8 mouse cellular contexts compared by ENCODE assay signal in genomic region chr7:66058703-66059102, GRCm38 (mm10). TPM values are rescaled to one million over a fixed set of nuclear protein-coding genes. Genes with fewer than 3 reads are reported as not detected.
DNase-seq lines count a peak whose midpoint lies in the region; ATAC-seq and TF ChIP-seq lines count a peak whose summit lies in the region.

TSS of gene Snrpa1 (plus strand) at chr7:66059003.

- H3K4me1 ChIP-seq in cortical plate, adult 2 months (ENCODE audit: control insufficient read depth, insufficient read depth, low read length): peaks cover 1% of the 10 kb centered on the region; the same call in 1 of the 2 replicates
- peaks cover 11% of the 10 kb centered on the region; the same call in 1 of the 2 replicates for H3K4me1 ChIP-seq in heart, embryonic 11.5 days (ENCODE audit: control insufficient read depth, insufficient read depth, low read length)
- no peaks in the 10 kb centered on the region; the same call in 1 of the 2 replicates for H3K4me1 ChIP-seq in midbrain, postnatal 0 days (ENCODE audit: insufficient read depth, low read length)

- no peaks in the 10 kb centered on the region for H3K36me3 ChIP-seq in heart, embryonic 11.5 days (ENCODE audit: control insufficient read depth, insufficient read depth, low read length)
- H3K36me3 ChIP-seq in midbrain, postnatal 0 days (ENCODE audit: insufficient read depth, low read length): peaks cover 9% of the 10 kb centered on the region

- no peak for ATAC-seq in heart, embryonic 11.5 days (replicated peaks; ENCODE audit: insufficient number of reproducible peaks, low FRiP score, low TSS enrichment)
- no peak for ATAC-seq in midbrain, postnatal 0 days (ENCODE audit: low FRiP score)

- intact Hi-C loops in left cerebral cortex, adult 2 months (cut with DNase I): loop anchor here (5.0 kb wide), 1 partner anchor 326 kb away; no protein-coding TSS in a partner anchor

- no peak for TF ChIP-seq CTCF in left cerebral cortex, adult 2 months (IDR thresholded peaks at IDR 0.05)
- no peak for TF ChIP-seq CTCF in cortical plate, adult 2 months (IDR thresholded peaks at IDR 0.05; ENCODE audit: extremely low read depth, insufficient read depth, low read length)
- TF ChIP-seq CTCF in midbrain, postnatal 0 days (IDR thresholded peaks at IDR 0.05): no peak

- no peak within 1 kb of the TSS for H3K27ac ChIP-seq in left cerebral cortex, adult 2 months
- H3K27ac ChIP-seq in cortical plate, adult 2 months (ENCODE audit: insufficient read depth, low read length): no peak within 1 kb of the TSS
- no peak within 1 kb of the TSS for H3K27ac ChIP-seq in heart, embryonic 11.5 days (ENCODE audit: low read depth, low read length)
- no peak within 1 kb of the TSS for H3K27ac ChIP-seq in midbrain, postnatal 0 days (ENCODE audit: low read depth, low read length)

- 76% methylated on average over 1 of the region's 1 CpGs for WGBS in heart, embryonic 11.5 days (ENCODE audit: insufficient replicate concordance)
- 73% methylated on average over 1 of the region's 1 CpGs for WGBS in midbrain, postnatal 0 days

- H3K27me3 ChIP-seq in heart, embryonic 11.5 days (ENCODE audit: control insufficient read depth, insufficient read depth, low read length): peaks cover 2% of the 10 kb centered on the region; the same call in 1 of the 2 replicates
- H3K27me3 ChIP-seq in midbrain, postnatal 0 days (ENCODE audit: insufficient read depth, low read length): no peaks in the 10 kb centered on the region

- no peaks in the 10 kb centered on the region for H3K9me3 ChIP-seq in heart, embryonic 11.5 days (replicated peaks; ENCODE audit: control insufficient read depth, low read length)
- H3K9me3 ChIP-seq in midbrain, postnatal 0 days (ENCODE audit: low read length): no peaks in the 10 kb centered on the region

- DNase-seq in left cerebral cortex, adult 2 months (ENCODE audit: extremely low spot score in 1 of 2, low spot score in 2 of 2): no peak
- no peak for DNase-seq in left cerebral cortex, adult 11 months (ENCODE audit: low spot score)
- DNase-seq in left cerebral cortex, adult 8-10 months (ENCODE audit: low spot score in 2 of 2): no peak
- DNase-seq in midbrain, postnatal 0 days (ENCODE audit: low spot score): no peak
- no peak for DNase-seq in retina, postnatal 1 day
- DNase-seq in right cerebral cortex, postnatal 25 days: no peak

- peak within 1 kb of the TSS; percentile 76 for H3K4me2 ChIP-seq in heart, embryonic 11.5 days
- H3K4me2 ChIP-seq in midbrain, postnatal 0 days (ENCODE audit: low read depth, low read length, poor library complexity, severe bottlenecking): peak within 1 kb of the TSS; percentile 84

- peak within 1 kb of the TSS; percentile 79 for H3K9ac ChIP-seq in heart, embryonic 11.5 days (ENCODE audit: low read depth, low read length)
- H3K9ac ChIP-seq in midbrain, postnatal 0 days (replicated peaks; ENCODE audit: low read length, poor library complexity, severe bottlenecking): peak within 1 kb of the TSS; percentile 90; the same call in 1 of the 2 replicates

- H3K4me3 ChIP-seq in left cerebral cortex, adult 2 months: peak within 1 kb of the TSS; percentile 65
- H3K4me3 ChIP-seq in cortical plate, adult 2 months (ENCODE audit: insufficient read depth, low read length): peak within 1 kb of the TSS; percentile 57
- peak within 1 kb of the TSS; percentile 82 for H3K4me3 ChIP-seq in heart, embryonic 11.5 days (ENCODE audit: low read depth, low read length)
- peak within 1 kb of the TSS; percentile 94 for H3K4me3 ChIP-seq in midbrain, postnatal 0 days (ENCODE audit: low read depth, low read length)

- TF ChIP-seq POLR2A in cortical plate, adult 2 months (IDR thresholded peaks at IDR 0.05; ENCODE audit: extremely low read depth, insufficient read depth, low read length): no peak

RNA-seq across cellular contexts. Expression of gene Snrpa1, which starts in this region (rescaled TPM):
- 10 to 100 TPM; 36.8 to 37.0 TPM for total RNA-seq in left cerebral cortex, adult 2 months (2021)
- 34.6 and 36.1 TPM in 2 replicates for polyA plus RNA-seq in cortical plate, adult 2 months (2012; rRNA removed)
- polyA plus RNA-seq in heart, embryonic 11.5 days (2014; fragmentation: Nextera tagmentation; extraction: Ambion mirVana): 127 and 128 TPM in 2 replicates
- total RNA-seq in left cerebral cortex, adult 8-10 months (2022): 10 to 100 TPM; 34.2 to 38.0 (median 35.9) TPM
- total RNA-seq in midbrain, postnatal 0 days (2014; rRNA removed): 37.0 and 48.2 TPM in 2 replicates
- 131 and 140 TPM in 2 replicates for polyA plus RNA-seq in midbrain, postnatal 0 days (2015; fragmentation: Nextera tagmentation; extraction: Ambion mirVana)
